Mouse (Mus musculus) hindbrain, embryonic 12.5 days (tissue): ENCODE data around the gene Mb. TPM values are rescaled to one million over a fixed set of nuclear protein-coding genes. Genes with fewer than 3 reads are reported as not detected.

Experiments used
- ATAC-seq: fragments of 200-750 bp; cut with Nextera tagmentation; 2 replicates; pipeline ENCODE4 v1.8.0; 2017; ENCODE audit warnings: moderate TSS enrichment; ENCODE audit not compliant: low FRiP score
- H3K27ac ChIP-seq: fragments of 300-500 bp; sonication (generic); 2 replicates; pipeline ENCODE4 v1.5.1; 2016; ENCODE audit warnings: mild to moderate bottlenecking
- H3K27me3 ChIP-seq: fragments of 300-500 bp; sonication (generic); 2 replicates; pipeline ENCODE4 v1.6.1; 2016; ENCODE audit warnings: mild to moderate bottlenecking
- H3K36me3 ChIP-seq: fragments of 300-500 bp; sonication (generic); 2 replicates; pipeline ENCODE4 v1.6.1; 2016; ENCODE audit warnings: mild to moderate bottlenecking
- H3K4me1 ChIP-seq: fragments of 300-500 bp; sonication (generic); 2 replicates; pipeline ENCODE4 v1.6.1; 2016
- H3K4me2 ChIP-seq: fragments of 300-500 bp; sonication (generic); replicated peaks from 2 replicates; pipeline ENCODE4 v1.6.1; 2016; ENCODE audit warnings: mild to moderate bottlenecking
- H3K4me3 ChIP-seq: fragments of 300-500 bp; sonication (generic); 2 replicates; pipeline ENCODE4 v1.5.1; 2016; ENCODE audit warnings: mild to moderate bottlenecking
- H3K9ac ChIP-seq: fragments of 300-500 bp; sonication (generic); 2 replicates; pipeline ENCODE4 v1.6.1; 2016; ENCODE audit warnings: mild to moderate bottlenecking, moderate library complexity
- H3K9me3 ChIP-seq: fragments of 300-500 bp; sonication (generic); replicated peaks from 2 replicates; pipeline ENCODE4 v1.6.1; 2016; ENCODE audit warnings: mild to moderate bottlenecking
- WGBS: fragments of 180-500 bp; shearing (Covaris S2); methylation state at CpG from one replicate; pipeline ENCODE4 v1.1.7; 2016; 5-methylcytosine and 5-hydroxymethylcytosine counted together
- polyA plus RNA-seq: library from polyadenylated mRNA; unstranded; fragments of >200 nt; fragmentation: Nextera tagmentation; extraction: Ambion mirVana; gene quantifications from 2 replicates; pipeline ENCODE4 v1.2.1, GENCODE M21; 2016

Gene Mb
- polyA plus RNA-seq = 0.80 and 2.5 TPM in 2 replicates

GRCm38 (mm10) chr15:77050570-77050969 is at the start of gene Mb:
Mb (minus strand) TSS chr15:77050670.
- no peaks in the 10 kb centered on the region for H3K36me3 ChIP-seq
- WGBS = 90% methylated on average over 10 of the region's 10 CpGs
- H3K9ac ChIP-seq = no peak within 1 kb of the TSS
- H3K27me3 ChIP-seq = 0 out of 2 replicates have a peak, but pooled peaks cover 2% of the 10 kb centered on the region
- H3K27ac ChIP-seq = no peak within 1 kb of the TSS
- H3K4me3 ChIP-seq = no peak within 1 kb of the TSS
- ATAC-seq = no peak
- H3K9me3 ChIP-seq = no peaks in the 10 kb centered on the region
- no peak within 1 kb of the TSS for H3K4me2 ChIP-seq
- no peaks in the 10 kb centered on the region for H3K4me1 ChIP-seq

GRCm38 (mm10) chr15:77099756-77100155 is 49.3 kb upstream of the Mb start:
- Histone ChIP-seq H3K36me3 (peaks cover 56% of the 10 kb centered on the region), H3K9me3 (no peaks in the 10 kb centered on the region), H3K9ac (no peak overlapping the region), H3K4me3 (no peak overlapping the region), H3K27ac (no peak overlapping the region), H3K27me3 (no peaks in the 10 kb centered on the region), H3K4me2 (no peak overlapping the region), H3K4me1 (peaks cover 9% of the 10 kb centered on the region; the same call in 1 of the 2 replicates)
- ATAC-seq = no peak
- WGBS = 82% methylated on average over 3 of the region's 3 CpGs

- H3K4me1 ChIP-seq = no peaks in the 10 kb centered on the region
- H3K9me3 ChIP-seq = no peaks in the 10 kb centered on the region
- WGBS = 89% methylated on average over 6 of the region's 6 CpGs
- no peak overlapping the region for H3K9ac ChIP-seq
- peaks cover 71% of the 10 kb centered on the region for H3K36me3 ChIP-seq
- H3K4me3 ChIP-seq = no peak overlapping the region
- H3K27me3 ChIP-seq = no peaks in the 10 kb centered on the region
- H3K4me2 ChIP-seq = no peak overlapping the region
- no peak overlapping the region for H3K27ac ChIP-seq
- ATAC-seq = no peak
Measured at GRCm38 (mm10) chr15:77097358-77097757, 46.9 kb upstream of the Mb start.

- Histone ChIP-seq H3K27ac (no peak overlapping the region), H3K36me3 (peaks cover 70% of the 10 kb centered on the region), H3K9me3 (no peaks in the 10 kb centered on the region), H3K4me2 (no peak overlapping the region), H3K9ac (no peak overlapping the region), H3K4me3 (no peak overlapping the region), H3K27me3 (no peaks in the 10 kb centered on the region), H3K4me1 (0 out of 2 replicates have a peak, but pooled peaks cover 3% of the 10 kb centered on the region)
- ATAC-seq = no peak
- 92% methylated on average over 1 of the region's 1 CpGs for WGBS
Measured at GRCm38 (mm10) chr15:77095216-77095615, 44.7 kb upstream of the Mb start.

GRCm38 (mm10) chr15:77094431-77094830 is 44.0 kb upstream of the Mb start:
- 93% methylated on average over 13 of the region's 13 CpGs for WGBS
- no peak overlapping the region for H3K27ac ChIP-seq
- H3K36me3 ChIP-seq = peaks cover 64% of the 10 kb centered on the region
- peaks cover 3% of the 10 kb centered on the region; the same call in 1 of the 2 replicates for H3K4me1 ChIP-seq
- H3K9ac ChIP-seq = no peak overlapping the region
- no peaks in the 10 kb centered on the region for H3K9me3 ChIP-seq
- H3K27me3 ChIP-seq = no peaks in the 10 kb centered on the region
- no peak overlapping the region for H3K4me2 ChIP-seq
- no peak overlapping the region for H3K4me3 ChIP-seq
- no peak for ATAC-seq

- Histone ChIP-seq H3K27me3 (no peaks in the 10 kb centered on the region), H3K36me3 (peaks cover 63% of the 10 kb centered on the region), H3K4me3 (no peak overlapping the region), H3K9me3 (no peaks in the 10 kb centered on the region), H3K27ac (no peak overlapping the region), H3K4me1 (peaks cover 3% of the 10 kb centered on the region; the same call in 1 of the 2 replicates), H3K9ac (no peak overlapping the region), H3K4me2 (no peak overlapping the region)
- ATAC-seq = no peak
- 80% methylated on average over 4 of the region's 4 CpGs for WGBS
Measured at GRCm38 (mm10) chr15:77091394-77091793, 40.9 kb upstream of the Mb start.

GRCm38 (mm10) chr15:77090531-77090930 is 40.1 kb upstream of the Mb start:
- Histone ChIP-seq H3K4me3 (no peak overlapping the region), H3K27me3 (no peaks in the 10 kb centered on the region), H3K4me2 (no peak overlapping the region), H3K9ac (no peak overlapping the region), H3K27ac (no peak overlapping the region), H3K9me3 (no peaks in the 10 kb centered on the region), H3K4me1 (peaks cover 3% of the 10 kb centered on the region; the same call in 1 of the 2 replicates), H3K36me3 (peaks cover 64% of the 10 kb centered on the region)
- 85% methylated on average over 5 of the region's 5 CpGs for WGBS
- no peak for ATAC-seq

- no peak overlapping the region for H3K9ac ChIP-seq
- no peaks in the 10 kb centered on the region for H3K9me3 ChIP-seq
- H3K27ac ChIP-seq = no peak overlapping the region
- ATAC-seq = no peak
- WGBS = 65% methylated on average over 11 of the region's 11 CpGs
- H3K4me1 ChIP-seq = peaks cover 3% of the 10 kb centered on the region; the same call in 1 of the 2 replicates
- no peaks in the 10 kb centered on the region for H3K27me3 ChIP-seq
- H3K4me2 ChIP-seq = no peak overlapping the region
- peaks cover 66% of the 10 kb centered on the region for H3K36me3 ChIP-seq
- H3K4me3 ChIP-seq = no peak overlapping the region
Measured at GRCm38 (mm10) chr15:77089249-77089648, 38.8 kb upstream of the Mb start.

GRCm38 (mm10) chr15:77086488-77086887 is 36.0 kb upstream of the Mb start:
- Histone ChIP-seq H3K9me3 (no peaks in the 10 kb centered on the region), H3K9ac (no peak overlapping the region), H3K36me3 (peaks cover 63% of the 10 kb centered on the region), H3K4me3 (no peak overlapping the region), H3K27me3 (no peaks in the 10 kb centered on the region), H3K27ac (no peak overlapping the region), H3K4me1 (peaks cover 3% of the 10 kb centered on the region; the same call in 1 of the 2 replicates), H3K4me2 (no peak overlapping the region)
- ATAC-seq = no peak
- 92% methylated on average over 1 of the region's 1 CpGs for WGBS

GRCm38 (mm10) chr15:77085818-77086217 is 35.3 kb upstream of the Mb start:
- no peak overlapping the region for H3K27ac ChIP-seq
- no peak overlapping the region for H3K4me3 ChIP-seq
- H3K36me3 ChIP-seq = peaks cover 58% of the 10 kb centered on the region
- H3K27me3 ChIP-seq = no peaks in the 10 kb centered on the region
- no peak overlapping the region for H3K9ac ChIP-seq
- 94% methylated on average over 7 of the region's 7 CpGs for WGBS
- no peaks in the 10 kb centered on the region for H3K9me3 ChIP-seq
- ATAC-seq = no peak
- peaks cover 3% of the 10 kb centered on the region; the same call in 1 of the 2 replicates for H3K4me1 ChIP-seq
- no peak overlapping the region for H3K4me2 ChIP-seq

- no peak overlapping the region for H3K4me2 ChIP-seq
- 84% methylated on average over 5 of the region's 5 CpGs for WGBS
- peaks cover 60% of the 10 kb centered on the region for H3K36me3 ChIP-seq
- no peaks in the 10 kb centered on the region for H3K27me3 ChIP-seq
- no peak overlapping the region for H3K4me3 ChIP-seq
- H3K4me1 ChIP-seq = no peaks in the 10 kb centered on the region
- no peak overlapping the region for H3K27ac ChIP-seq
- no peaks in the 10 kb centered on the region for H3K9me3 ChIP-seq
- no peak overlapping the region for H3K9ac ChIP-seq
- no peak for ATAC-seq
Measured at GRCm38 (mm10) chr15:77081454-77081853, 31.0 kb upstream of the Mb start.

GRCm38 (mm10) chr15:77080684-77081254 is 30.3 kb upstream of the Mb start:
- no peak overlapping the region for H3K9ac ChIP-seq
- no peak overlapping the region for H3K4me3 ChIP-seq
- ATAC-seq = no peak
- no peaks in the 10 kb centered on the region for H3K9me3 ChIP-seq
- WGBS = 80% methylated on average over 14 of the region's 14 CpGs
- no peaks in the 10 kb centered on the region for H3K27me3 ChIP-seq
- H3K4me2 ChIP-seq = no peak overlapping the region
- H3K36me3 ChIP-seq = peaks cover 61% of the 10 kb centered on the region
- no peaks in the 10 kb centered on the region for H3K4me1 ChIP-seq
- no peak overlapping the region for H3K27ac ChIP-seq

GRCm38 (mm10) chr15:77079890-77080361 is 29.5 kb upstream of the Mb start:
- Histone ChIP-seq H3K27me3 (no peaks in the 10 kb centered on the region), H3K4me3 (no peak overlapping the region), H3K36me3 (peaks cover 52% of the 10 kb centered on the region), H3K9ac (no peak overlapping the region), H3K4me2 (no peak overlapping the region), H3K9me3 (no peaks in the 10 kb centered on the region), H3K4me1 (no peaks in the 10 kb centered on the region), H3K27ac (no peak overlapping the region)
- ATAC-seq = no peak
- WGBS = 69% methylated on average over 11 of the region's 11 CpGs
